Mouse (Mus musculus) midbrain, embryonic 16.5 days (tissue): Measurements from ENCODE around the gene Tmod3. TPM values are rescaled to one million over a fixed set of nuclear protein-coding genes. Genes with fewer than 3 reads are reported as not detected.

Experiments used
- ATAC-seq: fragments of 200-750 bp; cut with Nextera tagmentation; 2 replicates; pipeline ENCODE4 v1.8.0; 2017; ENCODE audit warnings: moderate TSS enrichment
- H3K27ac ChIP-seq: fragments of 300-500 bp; sonication (generic); 2 replicates; pipeline ENCODE4 v1.5.1; 2014; ENCODE audit warnings: mild to moderate bottlenecking, low read length, mixed read lengths
- H3K27me3 ChIP-seq: fragments of 300-500 bp; sonication (generic); 2 replicates; pipeline ENCODE4 v1.6.1; 2014; ENCODE audit warnings: low read depth, low read length, mixed read lengths; ENCODE audit not compliant: control insufficient read depth, insufficient read depth
- H3K36me3 ChIP-seq: fragments of 300-500 bp; sonication (generic); 2 replicates; pipeline ENCODE4 v1.6.1; 2014; ENCODE audit warnings: mild to moderate bottlenecking, low read length, moderate library complexity, mixed read lengths; ENCODE audit not compliant: control insufficient read depth, insufficient read depth
- H3K4me1 ChIP-seq: fragments of 300-500 bp; sonication (generic); 2 replicates; pipeline ENCODE4 v1.6.1; 2014; ENCODE audit warnings: mild to moderate bottlenecking, low read length, mixed read lengths; ENCODE audit not compliant: control insufficient read depth, insufficient read depth
- H3K4me2 ChIP-seq: fragments of 300-500 bp; sonication (generic); 2 replicates; pipeline ENCODE4 v1.6.1; 2014; ENCODE audit warnings: mild to moderate bottlenecking, low read length, mixed read lengths
- H3K4me3 ChIP-seq: fragments of 300-500 bp; sonication (generic); 2 replicates; pipeline ENCODE4 v1.5.1; 2014; ENCODE audit warnings: low read depth, mild to moderate bottlenecking, low read length, moderate library complexity, mixed read lengths
- H3K9ac ChIP-seq: fragments of 300-500 bp; sonication (generic); 2 replicates; pipeline ENCODE4 v1.6.1; 2014; ENCODE audit warnings: low read depth, low read length, mixed read lengths
- H3K9me3 ChIP-seq: fragments of 300-500 bp; sonication (generic); replicated peaks from 2 replicates; pipeline ENCODE4 v1.6.1; 2014; ENCODE audit warnings: mild to moderate bottlenecking, low read length, mixed read lengths; ENCODE audit not compliant: control insufficient read depth, poor library complexity, severe bottlenecking
- WGBS: fragments of 180-500 bp; shearing (Covaris S2); extraction: QIAGEN DNeasy Blood & Tissue Kit; methylation state at CpG from one replicate; pipeline ENCODE4 v1.1.7; 2014; 5-methylcytosine and 5-hydroxymethylcytosine counted together
- polyA plus RNA-seq: library from polyadenylated mRNA; unstranded; fragments of >200 nt; fragmentation: Nextera tagmentation; extraction: Ambion mirVana; gene quantifications from 2 replicates; pipeline ENCODE4 v1.2.1, GENCODE M21; 2015

Tmod3 gene
- polyA plus RNA-seq, 1 experiment from 2014 or later: 78.0 TPM

GRCm38 (mm10) chr9:75589850-75590790, 30.7 kb upstream of the Tmod3 start:
- Histone ChIP-seq H3K27me3 (no peaks in the 10 kb centered on the region), H3K4me1 (peaks cover 10% of the 10 kb centered on the region), H3K27ac (no peak overlapping the region), H3K4me3 (no peak overlapping the region), H3K9me3 (no peaks in the 10 kb centered on the region), H3K4me2 (no peak overlapping the region), H3K9ac (no peak overlapping the region), H3K36me3 (peaks cover 53% of the 10 kb centered on the region)
- 81% methylated on average over 15 of the region's 15 CpGs for WGBS
- no peak for ATAC-seq

DNA sequence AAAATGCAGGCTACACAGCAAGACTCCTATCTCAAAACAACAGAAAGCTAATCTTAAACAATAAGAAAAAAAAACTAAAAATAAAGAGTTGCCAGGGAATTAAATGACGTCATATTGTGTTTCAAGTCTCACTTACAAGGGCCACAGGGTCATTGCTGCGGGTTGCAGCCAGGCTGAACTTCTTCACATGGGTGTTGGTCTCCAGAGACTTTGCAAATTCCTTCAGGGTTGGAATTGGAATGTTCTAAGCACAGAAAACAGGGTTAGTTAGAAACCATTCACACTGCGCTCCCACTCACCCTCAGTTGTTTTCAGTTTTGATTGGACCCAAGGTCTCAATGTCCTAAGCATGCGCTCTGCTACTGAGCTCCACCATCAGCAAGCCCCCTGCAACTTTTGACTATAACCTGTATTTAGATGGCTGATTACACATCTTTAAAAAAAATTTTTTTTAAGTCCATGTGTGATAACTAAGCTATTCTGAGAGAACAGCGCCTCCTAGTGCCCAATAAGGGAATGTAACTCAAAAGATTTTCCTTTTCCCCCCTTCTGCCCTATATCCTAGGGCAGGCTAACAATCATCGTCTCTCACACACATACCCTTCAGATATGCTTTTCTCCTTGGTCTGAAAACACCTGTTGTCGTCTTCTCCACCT, 22.4 kb upstream of the Tmod3 start:
- H3K36me3 ChIP-seq: peaks cover 39% of the 10 kb centered on the region
- H3K9ac ChIP-seq: no peak overlapping the region
- H3K27ac ChIP-seq: no peak overlapping the region
- H3K27me3 ChIP-seq: no peaks in the 10 kb centered on the region
- no peak overlapping the region for H3K4me2 ChIP-seq
- no peak for ATAC-seq
- H3K9me3 ChIP-seq: no peaks in the 10 kb centered on the region
- no peak overlapping the region for H3K4me3 ChIP-seq
- 55% methylated on average over 7 of the region's 7 CpGs for WGBS
- no peaks in the 10 kb centered on the region for H3K4me1 ChIP-seq

DNA sequence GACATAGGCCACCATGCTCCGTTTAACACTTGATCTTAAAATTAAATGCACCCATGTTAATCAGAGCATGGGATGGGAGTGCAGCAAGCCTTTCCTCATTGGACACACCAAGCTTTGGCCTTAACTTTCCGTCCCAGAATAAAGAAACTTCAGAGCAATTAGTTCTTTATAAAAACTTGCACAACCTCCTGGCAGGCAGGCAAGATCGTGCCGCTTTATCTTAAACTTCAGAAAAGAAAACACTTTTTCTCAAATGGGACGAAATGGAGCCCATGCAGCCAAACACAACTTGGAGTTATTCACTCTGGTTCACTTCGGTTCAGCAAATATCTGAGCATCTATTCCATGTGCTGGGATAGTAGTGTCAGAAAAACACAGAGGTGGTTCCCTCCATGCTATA, 19.9 kb upstream of the Tmod3 start:
- H3K4me3 ChIP-seq: no peak overlapping the region
- H3K9me3 ChIP-seq: no peaks in the 10 kb centered on the region
- H3K4me2 ChIP-seq: no peak overlapping the region
- no peak for ATAC-seq
- peaks cover 54% of the 10 kb centered on the region for H3K36me3 ChIP-seq
- no peaks in the 10 kb centered on the region for H3K4me1 ChIP-seq
- no peak overlapping the region for H3K27ac ChIP-seq
- 95% methylated on average over 6 of the region's 6 CpGs for WGBS
- no peak overlapping the region for H3K9ac ChIP-seq
- no peaks in the 10 kb centered on the region for H3K27me3 ChIP-seq

DNA sequence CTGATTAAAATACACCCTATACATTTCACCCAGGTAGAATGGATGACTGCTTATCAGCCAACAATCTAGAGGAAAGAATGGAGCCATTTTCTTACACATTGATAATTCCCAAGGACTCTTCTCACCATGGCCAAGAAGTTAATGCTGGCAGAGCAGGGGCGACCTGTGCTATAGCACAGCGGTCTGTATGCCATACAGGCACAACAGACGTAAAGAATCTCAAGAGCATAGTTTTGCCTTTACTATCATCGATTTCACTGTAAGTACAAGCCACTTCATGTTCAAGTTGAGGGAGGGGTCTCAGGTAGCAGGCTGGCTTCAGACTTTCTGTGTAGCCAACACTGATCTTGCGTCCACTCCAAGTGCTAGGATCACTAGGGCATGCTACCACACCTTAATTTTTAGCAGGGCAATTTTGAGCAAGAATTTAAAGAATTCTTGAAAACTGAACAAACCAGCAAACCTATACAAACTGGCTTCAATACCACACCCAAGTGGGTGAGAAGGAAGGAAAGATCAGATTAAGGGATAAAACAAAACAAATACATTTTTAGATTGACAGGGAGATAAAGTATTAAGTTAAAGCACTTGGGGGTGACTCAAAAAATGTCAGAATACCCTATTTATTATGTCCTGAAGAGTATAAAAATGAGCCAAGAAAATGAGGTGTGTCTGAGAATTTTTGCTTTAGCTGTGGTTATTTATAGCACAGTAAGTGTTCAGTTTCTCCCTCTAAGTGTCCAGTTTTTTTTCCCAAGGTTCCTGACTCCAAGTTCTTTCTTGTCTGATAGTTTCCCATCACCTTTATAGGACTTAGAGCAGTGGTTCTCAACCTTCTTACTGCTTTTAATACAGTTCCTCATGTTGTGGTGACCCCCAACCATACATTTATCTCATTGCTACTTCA, 11.8 kb upstream of the Tmod3 start:
- H3K36me3 ChIP-seq: peaks cover 36% of the 10 kb centered on the region
- no peaks in the 10 kb centered on the region for H3K27me3 ChIP-seq
- no peaks in the 10 kb centered on the region for H3K4me1 ChIP-seq
- no peak for ATAC-seq
- H3K9ac ChIP-seq: no peak overlapping the region
- H3K9me3 ChIP-seq: no peaks in the 10 kb centered on the region
- no peak overlapping the region for H3K4me2 ChIP-seq
- H3K27ac ChIP-seq: no peak overlapping the region
- WGBS: 94% methylated on average over 5 of the region's 5 CpGs
- no peak overlapping the region for H3K4me3 ChIP-seq

- Histone ChIP-seq H3K27ac (no peak overlapping the region), H3K9me3 (no peaks in the 10 kb centered on the region), H3K9ac (no peak overlapping the region), H3K27me3 (no peaks in the 10 kb centered on the region), H3K4me2 (no peak overlapping the region), H3K36me3 (peaks cover 19% of the 10 kb centered on the region), H3K4me3 (no peak overlapping the region), H3K4me1 (no peaks in the 10 kb centered on the region)
- no peak for ATAC-seq
- WGBS: 93% methylated on average over 6 of the region's 6 CpGs
Measured at GRCm38 (mm10) chr9:75568399-75568798, 8.9 kb upstream of the Tmod3 start.

GRCm38 (mm10) chr9:75564892-75565291, 5.4 kb upstream of the Tmod3 start:
- Histone ChIP-seq H3K4me1 (no peaks in the 10 kb centered on the region), H3K27me3 (no peaks in the 10 kb centered on the region), H3K4me2 (no peak overlapping the region), H3K9me3 (no peaks in the 10 kb centered on the region), H3K27ac (no peak overlapping the region), H3K4me3 (no peak overlapping the region), H3K9ac (no peak overlapping the region), H3K36me3 (peaks cover 3% of the 10 kb centered on the region; the same call in 1 of the 2 replicates)
- 86% methylated on average over 6 of the region's 6 CpGs for WGBS
- ATAC-seq: no peak

GRCm38 (mm10) chr9:75563622-75564021, 4.2 kb upstream of the Tmod3 start:
- Histone ChIP-seq H3K4me3 (no peak overlapping the region), H3K4me1 (peaks cover 2% of the 10 kb centered on the region), H3K9me3 (no peaks in the 10 kb centered on the region), H3K27me3 (no peaks in the 10 kb centered on the region), H3K9ac (no peak overlapping the region), H3K27ac (no peak overlapping the region), H3K4me2 (no peak overlapping the region), H3K36me3 (peaks cover 3% of the 10 kb centered on the region; the same call in 1 of the 2 replicates)
- ATAC-seq: no peak
- 83% methylated on average over 6 of the region's 6 CpGs for WGBS

- Histone ChIP-seq H3K4me1 (peaks cover 6% of the 10 kb centered on the region), H3K4me3 (no peak overlapping the region), H3K9ac (no peak overlapping the region), H3K36me3 (peaks cover 3% of the 10 kb centered on the region; the same call in 1 of the 2 replicates), H3K27me3 (no peaks in the 10 kb centered on the region), H3K27ac (no peak overlapping the region), H3K4me2 (no peak overlapping the region), H3K9me3 (no peaks in the 10 kb centered on the region)
- WGBS: 47% methylated on average over 2 of the region's 2 CpGs
- no peak for ATAC-seq
Measured at GRCm38 (mm10) chr9:75563176-75563575, 3.7 kb upstream of the Tmod3 start.
